Mouse (Mus musculus): ENCODE measurements around the gene Mgmt.

The Mgmt gene

GRCm38 (mm10) chr7:137065408-137065807, 171.0 kb downstream of the Mgmt start:
- no peak for DNase-seq

- no peak for DNase-seq
Measured at GRCm38 (mm10) chr7:137066211-137066610, 171.8 kb downstream of the Mgmt start.

GRCm38 (mm10) chr7:137066997-137067396, 172.6 kb downstream of the Mgmt start:
- DNase-seq, result no peak

- no peak for DNase-seq
Measured at GRCm38 (mm10) chr7:137067758-137068157, 173.3 kb downstream of the Mgmt start.

GRCm38 (mm10) chr7:137068796-137069195, 174.4 kb downstream of the Mgmt start:
- DNase-seq, result no peak

- no peak for DNase-seq
Measured at GRCm38 (mm10) chr7:137069768-137070167, 175.4 kb downstream of the Mgmt start.

GRCm38 (mm10) chr7:137071346-137071745, 176.9 kb downstream of the Mgmt start:
- DNase-seq, result no peak

GRCm38 (mm10) chr7:137073878-137074277, 179.5 kb downstream of the Mgmt start:
- peak; percentile 12 for DNase-seq

GRCm38 (mm10) chr7:137074324-137074723, 179.9 kb downstream of the Mgmt start:
- no peak for DNase-seq

- DNase-seq, result no peak
Measured at GRCm38 (mm10) chr7:137075301-137075700, 180.9 kb downstream of the Mgmt start.

- no peak for DNase-seq
Measured at GRCm38 (mm10) chr7:137080171-137080570, 185.8 kb downstream of the Mgmt start.

GRCm38 (mm10) chr7:137082171-137082570, 187.8 kb downstream of the Mgmt start:
- DNase-seq, result no peak

- DNase-seq, result no peak
Measured at GRCm38 (mm10) chr7:137084651-137085050, 190.2 kb downstream of the Mgmt start.

- DNase-seq, result peak; percentile 88
Measured at GRCm38 (mm10) chr7:137085969-137086606, 191.7 kb downstream of the Mgmt start.

- DNase-seq, result peak; percentile 8
Measured at GRCm38 (mm10) chr7:137087136-137087535, 192.7 kb downstream of the Mgmt start.

- no peak for DNase-seq
Measured at GRCm38 (mm10) chr7:137088141-137088540, 193.7 kb downstream of the Mgmt start.

- DNase-seq, result no peak
Measured at GRCm38 (mm10) chr7:137094551-137094950, 200.1 kb downstream of the Mgmt start.

GRCm38 (mm10) chr7:137095702-137096101, 201.3 kb downstream of the Mgmt start:
- DNase-seq, result no peak

GRCm38 (mm10) chr7:137099766-137100165, 205.4 kb downstream of the Mgmt start:
- no peak for DNase-seq

GRCm38 (mm10) chr7:137102606-137103195, 208.3 kb downstream of the Mgmt start:
- DNase-seq, result no peak

GRCm38 (mm10) chr7:137112101-137112500, 217.7 kb downstream of the Mgmt start:
- DNase-seq, result no peak

GRCm38 (mm10) chr7:137116246-137116645, 221.8 kb downstream of the Mgmt start:
- DNase-seq, result no peak

GRCm38 (mm10) chr7:137121243-137121858, 226.9 kb downstream of the Mgmt start:
- no peak for DNase-seq

GRCm38 (mm10) chr7:137128726-137129125, 234.3 kb downstream of the Mgmt start:
- no peak for DNase-seq

Measured in lung, postnatal 10 days (tissue).